Mouse (Mus musculus) CH12.LX (cell line): ENCODE results near the gene Slco2b1. TPM values are rescaled to one million over a fixed set of nuclear protein-coding genes. Genes with fewer than 3 reads are reported as not detected.

Experiments
- DNase-seq: peaks from one replicate; pipeline ENCODE4 v3.0.0-alpha.2; 2013; ENCODE audit errors: extremely low read depth
- H3K27ac ChIP-seq: 2 replicates; pipeline ENCODE4 v1.5.1; 2012; ENCODE audit warnings: low read depth, mild to moderate bottlenecking, control low read depth, moderate library complexity; ENCODE audit not compliant: insufficient read depth
- H3K27me3 ChIP-seq: replicated peaks from 2 replicates; pipeline ENCODE3; 2012; ENCODE audit warnings: inconsistent platforms
- H3K36me3 ChIP-seq, 2 experiments: replicated peaks in 1 of 2; 2 replicates each; pipeline versions ENCODE3 to v1.6.1; 2012; ENCODE audit warnings: inconsistent platforms in 1 of 2, low read length in 1 of 2, mild to moderate bottlenecking in 1 of 2, mixed read lengths in 1 of 2, moderate library complexity in 1 of 2; ENCODE audit not compliant: control insufficient read depth in 1 of 2, insufficient read depth in 1 of 2
- H3K4me1 ChIP-seq, 2 experiments: 2 replicates each; pipeline ENCODE4 v1.6.1; 2012; ENCODE audit warnings: inconsistent platforms in 1 of 2, moderate library complexity in 1 of 2; ENCODE audit not compliant: insufficient read depth in 2 of 2, control insufficient read depth in 1 of 2
- H3K4me2 ChIP-seq: 2 replicates; pipeline ENCODE4 v1.6.1; 2012; ENCODE audit warnings: low read depth, mild to moderate bottlenecking, control low read depth; ENCODE audit not compliant: poor library complexity, insufficient read depth, severe bottlenecking
- H3K4me3 ChIP-seq, 3 experiments: fragments of 150-350 bp in 1 of 3; sonication (generic) in 1 of 3; replicated peaks in 1 of 3; 2 replicates each; pipeline versions ENCODE3 to v1.5.1; 2011 to 2012; ENCODE audit warnings: low read depth in 2 of 3, low read length in 2 of 3, mild to moderate bottlenecking in 2 of 3, moderate library complexity in 2 of 3, control low read depth in 1 of 3, improper control_type of control experiment in 1 of 3, inconsistent platforms in 1 of 3, mixed read lengths in 1 of 3; ENCODE audit not compliant: poor library complexity in 1 of 3
- H3K79me2 ChIP-seq: replicated peaks from 2 replicates; pipeline ENCODE4 v1.6.1; 2012; ENCODE audit warnings: mild to moderate bottlenecking, moderate library complexity; ENCODE audit not compliant: control insufficient read depth, poor library complexity, insufficient read depth, severe bottlenecking; ENCODE audit errors: extremely low read depth
- H3K9ac ChIP-seq: 2 replicates; pipeline ENCODE4 v1.6.1; 2012; ENCODE audit warnings: low read depth, mild to moderate bottlenecking, control low read depth, moderate library complexity; ENCODE audit not compliant: insufficient read depth
- H3K9me3 ChIP-seq: replicated peaks from 2 replicates; pipeline ENCODE3; 2012; ENCODE audit warnings: low read length, inconsistent platforms, mixed read lengths
- E2F4 ChIP-seq: IDR thresholded peaks from 2 replicates; pipeline ENCODE4 v1.6.1; 2011; ENCODE audit warnings: low read depth, low read length, improper control_type of control experiment; ENCODE audit not compliant: insufficient replicate concordance
- ELF1 ChIP-seq: IDR thresholded peaks from 2 replicates; pipeline ENCODE4 v1.6.1; 2014; ENCODE audit warnings: low read depth, mild to moderate bottlenecking, inconsistent platforms, low read length, improper control_type of control experiment
- GABPA ChIP-seq: IDR thresholded peaks from 2 replicates; pipeline ENCODE4 v1.6.1; 2012; ENCODE audit warnings: low read depth, low read length, improper control_type of control experiment, inconsistent platforms; ENCODE audit not compliant: insufficient replicate concordance
- HCFC1 ChIP-seq: IDR thresholded peaks from 2 replicates; pipeline ENCODE4 v1.6.1; 2012; ENCODE audit warnings: low read depth, mild to moderate bottlenecking, inconsistent platforms, low read length, improper control_type of control experiment
- JUN ChIP-seq: IDR thresholded peaks from 2 replicates; pipeline ENCODE4 v1.6.1; 2011; ENCODE audit warnings: low read depth, mild to moderate bottlenecking, low read length, improper control_type of control experiment, moderate library complexity; ENCODE audit not compliant: insufficient read depth
- MAZ ChIP-seq: IDR thresholded peaks from 2 replicates; pipeline ENCODE4 v1.6.1; 2012; ENCODE audit warnings: low read depth, mild to moderate bottlenecking, inconsistent platforms, low read length, improper control_type of control experiment, moderate library complexity
- NRF1 ChIP-seq: IDR thresholded peaks from 2 replicates; pipeline ENCODE4 v1.6.1; 2014; ENCODE audit warnings: low read depth, mild to moderate bottlenecking, inconsistent platforms, low read length, improper control_type of control experiment, moderate library complexity
- POLR2A ChIP-seq: IDR thresholded peaks from 2 replicates; pipeline ENCODE4 v1.6.1; 2011; ENCODE audit warnings: low read depth, mild to moderate bottlenecking, improper control_type of control experiment, low read length
- POLR2AphosphoS2 ChIP-seq: IDR thresholded peaks from 2 replicates; pipeline ENCODE4 v1.6.1; 2011; ENCODE audit warnings: low read depth, low read length, improper control_type of control experiment
- RAD21 ChIP-seq: IDR thresholded peaks from 2 replicates; pipeline ENCODE4 v1.6.1; 2011; ENCODE audit warnings: low read depth, mild to moderate bottlenecking, low read length, improper control_type of control experiment, moderate library complexity
- RCOR1 ChIP-seq: conservative IDR thresholded peaks from 2 replicates; pipeline ENCODE4 v1.6.1; 2012; ENCODE audit warnings: low read depth, mild to moderate bottlenecking, inconsistent platforms, low read length, improper control_type of control experiment
- SIN3A ChIP-seq: IDR thresholded peaks from 2 replicates; pipeline ENCODE4 v1.6.1; 2012; ENCODE audit warnings: low read length, improper control_type of control experiment, inconsistent platforms
- TCF12 ChIP-seq: IDR thresholded peaks from 2 replicates; pipeline ENCODE4 v1.6.1; 2014; ENCODE audit warnings: low read depth, mild to moderate bottlenecking, inconsistent platforms, low read length, improper control_type of control experiment
- USF1 ChIP-seq: IDR thresholded peaks from 2 replicates; pipeline ENCODE4 v1.6.1; 2014; ENCODE audit warnings: low read depth, mild to moderate bottlenecking, inconsistent platforms, low read length, improper control_type of control experiment
- USF2 ChIP-seq: conservative IDR thresholded peaks from 2 replicates; pipeline ENCODE4 v1.6.1; 2011; ENCODE audit warnings: low read depth, low read length, improper control_type of control experiment
- ZC3H11A ChIP-seq: IDR thresholded peaks from 2 replicates; pipeline ENCODE4 v1.6.1; 2012; ENCODE audit warnings: low read depth, mild to moderate bottlenecking, inconsistent platforms, low read length, improper control_type of control experiment
- ZMIZ1 ChIP-seq: IDR thresholded peaks from 2 replicates; pipeline ENCODE4 v1.6.1; 2012; ENCODE audit warnings: low read depth, mild to moderate bottlenecking, inconsistent platforms, low read length, improper control_type of control experiment
- ZNF384 ChIP-seq: IDR thresholded peaks from 2 replicates; pipeline ENCODE4 v1.6.1; 2012; ENCODE audit warnings: low read depth, low read length, improper control_type of control experiment, inconsistent platforms
- dilution Hi-C: fragments of 300-500 bp; cut with MboI; formaldehyde crosslinking; loops from 2 replicates; pipeline ENCODE4 v1.14.3; 2020; ENCODE audit warnings: low sequenced_read_pairs; ENCODE audit not compliant: extremely low pct_unique_long_range_greater_than_20kb, extremely low pct_ligation_motif_present
- in situ Hi-C: fragments of 300-500 bp; cut with MboI; formaldehyde crosslinking; loops from 3 replicates; pipeline ENCODE4 v1.14.3; 2019; ENCODE audit warnings: low sequenced_read_pairs, low pct_ligation_motif_present, low pct_unique_long_range_greater_than_20kb, mixed read lengths
- polyA plus RNA-seq: library from polyadenylated mRNA; unstranded; fragments of >175 nt; gene quantifications from 2 replicates; pipeline ENCODE4 v1.2.1, GENCODE M21; 2012; ENCODE audit warnings: low read depth; ENCODE audit not compliant: insufficient read length
- total RNA-seq, 2 experiments: library from RNA; depleted of rRNA; stranded (reverse); fragments of 300-350 nt in 1 of 2; fragments of >200 nt in 1 of 2; gene quantifications; 2 replicates each; pipeline ENCODE4 v1.2.3; 2012 to 2014

The Slco2b1 gene
- total and polyA plus RNA-seq, 3 experiments = 0.08 to 0.11 TPM; not detected in 1

DNA sequence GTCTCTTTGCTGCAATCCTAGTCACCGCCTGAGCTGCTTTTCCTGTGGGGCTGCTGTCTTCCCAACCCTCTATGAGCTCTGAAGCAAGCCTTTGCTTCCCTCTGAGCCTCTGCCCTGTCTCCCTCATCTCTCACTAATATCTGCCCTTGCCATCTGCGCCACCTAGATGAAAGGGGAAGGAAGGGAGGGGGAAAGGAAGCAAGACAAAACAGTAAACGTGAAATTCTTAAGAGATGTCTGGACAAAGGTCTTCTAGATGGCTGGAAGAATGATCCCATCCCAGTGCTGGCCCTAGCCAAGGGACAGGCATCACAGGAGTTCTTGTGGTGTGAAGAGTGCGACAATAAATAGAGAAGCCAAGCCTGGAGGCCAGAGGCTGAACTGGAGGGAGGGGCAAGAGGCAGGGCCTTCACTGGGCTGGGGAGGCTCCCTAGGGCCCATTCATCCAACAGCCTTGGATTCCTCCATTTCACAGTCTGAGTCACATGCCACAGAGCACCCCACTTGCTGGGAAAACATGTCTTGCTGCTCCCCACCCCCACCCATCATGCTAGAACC is 4.0 kb downstream of the Slco2b1 start:
- H3K27me3 ChIP-seq = peaks cover 5% of the 10 kb centered on the region
- no peaks in the 10 kb centered on the region for H3K36me3 ChIP-seq
- DNase-seq = no peak
- no peak overlapping the region for H3K9ac ChIP-seq
- H3K27ac ChIP-seq = no peak overlapping the region
- in situ Hi-C loops (loop anchor here (10.0 kb wide), 1 partner anchor 82 kb away; the partner anchor contains the start of gene Tpbgl), dilution Hi-C loops (no loop called here)
- no peaks in the 10 kb centered on the region for H3K9me3 ChIP-seq
- no peak; the same call in 1 of the 2 replicates for TF ChIP-seq RAD21
- no peak for TF ChIP-seq ELF1
- TF ChIP-seq USF2 = no peak
- TF ChIP-seq MAZ = no peak
- no peak for TF ChIP-seq NRF1
- no peak for TF ChIP-seq POLR2A
- no peak for TF ChIP-seq GABPA
- TF ChIP-seq HCFC1 = no peak
- TF ChIP-seq TCF12 = no peak
- no peak for TF ChIP-seq POLR2AphosphoS2
- no peak for TF ChIP-seq ZNF384
- TF ChIP-seq JUN = no peak
- TF ChIP-seq SIN3A = no peak
- TF ChIP-seq USF1 = no peak
- TF ChIP-seq ZC3H11A = no peak
- TF ChIP-seq ZMIZ1 = no peak
- H3K4me3 ChIP-seq = no peak overlapping the region
- peaks cover 10 to 36% of the 10 kb centered on the region in 2 experiments for H3K4me1 ChIP-seq
- H3K4me2 ChIP-seq = no peak overlapping the region
- H3K79me2 ChIP-seq = no peaks in the 10 kb centered on the region

DNA sequence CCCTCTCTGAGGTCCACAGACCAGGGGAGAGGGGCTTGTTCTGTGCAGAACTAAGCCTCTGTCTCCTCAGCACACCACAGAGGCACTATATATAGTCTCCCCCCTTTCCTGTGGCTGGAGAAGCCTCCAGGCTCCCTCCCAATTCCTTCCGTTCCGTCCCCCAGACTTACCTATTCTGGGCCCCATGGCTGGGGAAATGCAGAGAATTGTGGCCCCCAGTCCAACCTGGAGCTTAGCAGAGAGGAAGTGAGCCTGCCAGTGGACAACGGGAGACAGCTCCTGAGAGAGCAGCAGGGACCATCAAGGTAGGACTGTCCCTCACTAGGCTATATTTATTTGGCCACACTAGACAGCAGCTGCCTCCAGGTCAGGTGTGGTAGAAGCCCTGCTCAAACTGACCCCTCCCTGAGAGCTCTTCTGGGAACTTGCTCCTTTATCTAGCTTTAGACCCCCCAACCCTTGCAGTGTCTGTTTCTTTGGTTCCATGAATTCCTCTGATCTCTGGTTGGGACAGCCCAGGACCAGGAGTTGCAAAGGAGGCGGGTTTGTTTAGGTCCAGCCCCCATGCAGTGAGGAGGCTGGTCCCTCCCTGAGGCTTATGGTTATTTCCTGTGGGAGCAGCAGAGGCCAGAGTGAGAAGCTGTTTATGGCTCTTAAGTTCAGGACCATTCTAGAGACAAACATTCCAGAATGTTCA is 4.7 kb downstream of the Slco2b1 start:
- Histone ChIP-seq H3K27me3 (peaks cover 5% of the 10 kb centered on the region), H3K27ac (no peak overlapping the region), H3K9ac (no peak overlapping the region), H3K4me1 (peaks cover 6 to 30% of the 10 kb centered on the region in 2 experiments; a peak in 3 of 4 replicates), H3K4me2 (no peak overlapping the region), H3K4me3 (no peak overlapping the region), H3K9me3 (no peaks in the 10 kb centered on the region), H3K79me2 (no peaks in the 10 kb centered on the region), H3K36me3 (no peaks in the 10 kb centered on the region)
- in situ Hi-C loops (loop anchor here (10.0 kb wide), 1 partner anchor 82 kb away; the partner anchor contains the start of gene Tpbgl), dilution Hi-C loops (no loop called here)
- DNase-seq = no peak
- TF ChIP-seq USF1 (no peak), RCOR1 (no peak), E2F4 (no peak)
